Mouse (Mus musculus): ENCODE results near the gene Top1.

- no peak for TF ChIP-seq POLR2A (IDR thresholded peaks at IDR 0.05; ENCODE audit: low read depth, low read length)
- no peak for TF ChIP-seq CTCF (IDR thresholded peaks at IDR 0.05; ENCODE audit: extremely low read depth, insufficient read length, insufficient replicate concordance, low read depth, low read length)
Measured at GRCm38 (mm10) chr2:160657801-160658442, 12.2 kb downstream of the Top1 start.
